Comparison of ENCODE assay signal across 10 mouse cellular contexts in genomic region chr15:102362648-102363047, GRCm38 (mm10). TPM values are rescaled to one million over a fixed set of nuclear protein-coding genes. Genes with fewer than 3 reads are reported as not detected.
A peak's percentile ranks its signal among the peaks of the same experiment; 100 is the strongest.
DNase-seq lines count a peak whose midpoint lies in the region; ATAC-seq and TF ChIP-seq lines count a peak whose summit lies in the region.
"Had no signal": no experiment of that assay in that cellular context is flagged by ENCODE, and none has a peak within 500 bp of the region (broad histone marks: within the 10 kb centered on the region; RNA-seq: fewer than 3 reads in every experiment).

No protein-coding gene starts in this region.

- H3K9me3 ChIP-seq in kidney, embryonic 16.5 days (ENCODE audit: low read length), result no peaks in the 10 kb centered on the region
- no peaks in the 10 kb centered on the region for H3K9me3 ChIP-seq in embryonic facial prominence, embryonic 13.5 days
- no peaks in the 10 kb centered on the region for H3K9me3 ChIP-seq in intestine, postnatal 0 days (ENCODE audit: control insufficient read depth)
- H3K9me3 ChIP-seq in midbrain, postnatal 0 days (ENCODE audit: low read length), result no peaks in the 10 kb centered on the region

- ATAC-seq in kidney, embryonic 16.5 days (ENCODE audit: low FRiP score, low TSS enrichment), result peak; percentile 49; the same call in 1 of the 2 replicates
- peak; percentile 33 for ATAC-seq in embryonic facial prominence, embryonic 13.5 days (ENCODE audit: insufficient number of reproducible peaks, insufficient read depth, low FRiP score, low TSS enrichment, low read depth)
- ATAC-seq in intestine, postnatal 0 days, result no peak
- ATAC-seq in midbrain, postnatal 0 days (ENCODE audit: low FRiP score), result no peak
- ATAC-seq in inflammation-experienced regulatory T-cells, adult 6 months, result no peak

- TF ChIP-seq CTCF in intestine, postnatal 0 days (IDR thresholded peaks at IDR 0.05; ENCODE audit: low read depth), result no peak
- no peak for TF ChIP-seq CTCF in midbrain, postnatal 0 days (IDR thresholded peaks at IDR 0.05)

- 4% methylated on average over 14 of the region's 14 CpGs for WGBS in kidney, embryonic 16.5 days
- 5% methylated on average over 14 of the region's 14 CpGs for WGBS in embryonic facial prominence, embryonic 13.5 days
- 23% methylated on average over 14 of the region's 14 CpGs for WGBS in intestine, postnatal 0 days
- WGBS in midbrain, postnatal 0 days, result 8% methylated on average over 13 of the region's 14 CpGs

- H3K27ac ChIP-seq in kidney, embryonic 16.5 days (ENCODE audit: low read length), result peak overlapping the region; percentile 59; the same call in 1 of the 2 replicates
- peak overlapping the region; percentile 85 for H3K27ac ChIP-seq in embryonic facial prominence, embryonic 13.5 days
- no peak overlapping the region for H3K27ac ChIP-seq in intestine, postnatal 0 days (ENCODE audit: low read depth, low read length)
- H3K27ac ChIP-seq in midbrain, postnatal 0 days (ENCODE audit: low read depth, low read length), result no peak overlapping the region

- H3K4me1 ChIP-seq in kidney, embryonic 16.5 days (ENCODE audit: insufficient read depth, low read length), result peaks cover 36% of the 10 kb centered on the region
- H3K4me1 ChIP-seq in embryonic facial prominence, embryonic 13.5 days, result peaks cover 56% of the 10 kb centered on the region
- H3K4me1 ChIP-seq in intestine, postnatal 0 days (replicated peaks; ENCODE audit: control insufficient read depth, insufficient read depth, low read length), result no peaks in the 10 kb centered on the region
- peaks cover 4% of the 10 kb centered on the region; the same call in 1 of the 2 replicates for H3K4me1 ChIP-seq in midbrain, postnatal 0 days (ENCODE audit: insufficient read depth, low read length)

- peak overlapping the region; percentile 26 for H3K4me3 ChIP-seq in kidney, embryonic 16.5 days (ENCODE audit: low read length)
- H3K4me3 ChIP-seq in embryonic facial prominence, embryonic 13.5 days, result peak overlapping the region; percentile 45
- no peak overlapping the region for H3K4me3 ChIP-seq in intestine, postnatal 0 days (ENCODE audit: low read depth, low read length)
- no peak overlapping the region for H3K4me3 ChIP-seq in midbrain, postnatal 0 days (ENCODE audit: low read depth, low read length)

- no peak for DNase-seq in kidney, adult 18-20 months
- DNase-seq in midbrain, postnatal 0 days (ENCODE audit: low spot score), result no peak
- DNase-seq in adrenal gland, postnatal 25 days, result no peak
- DNase-seq in frontal cortex, postnatal 36 days (ENCODE audit: low spot score in 2 of 2), result no peak
- DNase-seq: cerebellum, adult 2 months; layer of hippocampus, adult 9-11 months had no signal

- H3K4me2 ChIP-seq in kidney, embryonic 16.5 days (replicated peaks; ENCODE audit: low read depth, low read length), result peak overlapping the region; percentile 57
- H3K4me2 ChIP-seq in embryonic facial prominence, embryonic 13.5 days, result peak overlapping the region; percentile 63
- peak overlapping the region; percentile 43 for H3K4me2 ChIP-seq in intestine, postnatal 0 days (replicated peaks; ENCODE audit: low read depth)
- peak overlapping the region; percentile 28 for H3K4me2 ChIP-seq in midbrain, postnatal 0 days (ENCODE audit: low read depth, low read length, poor library complexity, severe bottlenecking)

- peak overlapping the region; percentile 68 for H3K9ac ChIP-seq in kidney, embryonic 16.5 days (replicated peaks; ENCODE audit: low read length)
- H3K9ac ChIP-seq in embryonic facial prominence, embryonic 13.5 days, result peak overlapping the region; percentile 67
- no peak overlapping the region for H3K9ac ChIP-seq in intestine, postnatal 0 days (ENCODE audit: low read depth, low read length)
- no peak overlapping the region for H3K9ac ChIP-seq in midbrain, postnatal 0 days (replicated peaks; ENCODE audit: low read length, poor library complexity, severe bottlenecking)

- H3K27me3 ChIP-seq in kidney, embryonic 16.5 days (ENCODE audit: insufficient read depth, low read length), result peaks cover 14% of the 10 kb centered on the region
- peaks cover 22% of the 10 kb centered on the region for H3K27me3 ChIP-seq in embryonic facial prominence, embryonic 13.5 days
- peaks cover 34% of the 10 kb centered on the region for H3K27me3 ChIP-seq in intestine, postnatal 0 days (replicated peaks; ENCODE audit: control insufficient read depth, insufficient read depth, low read length)
- H3K27me3 ChIP-seq in midbrain, postnatal 0 days (ENCODE audit: insufficient read depth, low read length), result peaks cover 20% of the 10 kb centered on the region

- H3K36me3 ChIP-seq in kidney, embryonic 16.5 days (ENCODE audit: insufficient read depth, low read length), result no peaks in the 10 kb centered on the region
- no peaks in the 10 kb centered on the region for H3K36me3 ChIP-seq in embryonic facial prominence, embryonic 13.5 days
- H3K36me3 ChIP-seq in intestine, postnatal 0 days (ENCODE audit: control insufficient read depth, insufficient read depth), result no peaks in the 10 kb centered on the region
- no peaks in the 10 kb centered on the region for H3K36me3 ChIP-seq in midbrain, postnatal 0 days (ENCODE audit: insufficient read depth, low read length)

RNA-seq across cellular contexts. Expression of gene Sp7, which starts 4.3 kb away (rescaled TPM):
- polyA plus RNA-seq in kidney, embryonic 16.5 days (2015; fragmentation: Nextera tagmentation; extraction: Ambion mirVana), result 1.2 and 1.3 TPM in 2 replicates
- polyA plus RNA-seq in embryonic facial prominence, embryonic 13.5 days (2015; fragmentation: Nextera tagmentation; extraction: Ambion mirVana), result 24.1 and 32.7 TPM in 2 replicates
- 0.07 and 0.14 TPM in 2 replicates for polyA plus RNA-seq in intestine, postnatal 0 days (2015; fragmentation: Nextera tagmentation; extraction: Ambion mirVana)
- 0.47 and 0.60 TPM in 2 replicates for total RNA-seq in midbrain, postnatal 0 days (2014; rRNA removed)
- 0.10 and 0.31 TPM in 2 replicates for polyA plus RNA-seq in midbrain, postnatal 0 days (2015; fragmentation: Nextera tagmentation; extraction: Ambion mirVana)
- 0.15 TPM in 1 of 2 replicates, not detected in the other for total RNA-seq in adrenal gland, postnatal 25 days (2021)
- polyA plus RNA-seq in inflammation-experienced regulatory T-cells, adult 6 months (2017; shearing (Covaris generic)), result not detected

RNA-seq across cellular contexts. Expression of gene Aaas, which starts 12.1 kb away (rescaled TPM):
- polyA plus RNA-seq in kidney, embryonic 16.5 days (2015; fragmentation: Nextera tagmentation; extraction: Ambion mirVana), result 89.2 and 91.7 TPM in 2 replicates
- polyA plus RNA-seq in embryonic facial prominence, embryonic 13.5 days (2015; fragmentation: Nextera tagmentation; extraction: Ambion mirVana), result 72.9 and 80.6 TPM in 2 replicates
- 15.0 and 16.8 TPM in 2 replicates for polyA plus RNA-seq in intestine, postnatal 0 days (2015; fragmentation: Nextera tagmentation; extraction: Ambion mirVana)
- 21.8 and 31.1 TPM in 2 replicates for total RNA-seq in midbrain, postnatal 0 days (2014; rRNA removed)
- polyA plus RNA-seq in midbrain, postnatal 0 days (2015; fragmentation: Nextera tagmentation; extraction: Ambion mirVana), result 30.1 and 32.8 TPM in 2 replicates
- 14.4 and 24.0 TPM in 2 replicates for total RNA-seq in adrenal gland, postnatal 25 days (2021)
- 10 to 100 TPM; 39.8 to 53.2 (median 43.1) TPM for polyA plus RNA-seq in inflammation-experienced regulatory T-cells, adult 6 months (2017; shearing (Covaris generic))

RNA-seq across cellular contexts. Expression of gene Myg1, which starts 31.1 kb away (rescaled TPM):
- polyA plus RNA-seq in kidney, embryonic 16.5 days (2015; fragmentation: Nextera tagmentation; extraction: Ambion mirVana), result 118 and 120 TPM in 2 replicates
- polyA plus RNA-seq in embryonic facial prominence, embryonic 13.5 days (2015; fragmentation: Nextera tagmentation; extraction: Ambion mirVana), result 109 TPM in 2 replicates
- 35.8 and 41.5 TPM in 2 replicates for polyA plus RNA-seq in intestine, postnatal 0 days (2015; fragmentation: Nextera tagmentation; extraction: Ambion mirVana)
- 63.1 and 69.1 TPM in 2 replicates for total RNA-seq in midbrain, postnatal 0 days (2014; rRNA removed)
- polyA plus RNA-seq in midbrain, postnatal 0 days (2015; fragmentation: Nextera tagmentation; extraction: Ambion mirVana), result 83.2 and 87.1 TPM in 2 replicates
- total RNA-seq in adrenal gland, postnatal 25 days (2021), result 72.4 and 77.8 TPM in 2 replicates
- 100 to 1,000 TPM; 102 to 153 (median 123) TPM for polyA plus RNA-seq in inflammation-experienced regulatory T-cells, adult 6 months (2017; shearing (Covaris generic))

RNA-seq across cellular contexts. Expression of gene Pfdn5, which starts 36.7 kb away (rescaled TPM):
- polyA plus RNA-seq in kidney, embryonic 16.5 days (2015; fragmentation: Nextera tagmentation; extraction: Ambion mirVana), result 376 and 377 TPM in 2 replicates
- polyA plus RNA-seq in embryonic facial prominence, embryonic 13.5 days (2015; fragmentation: Nextera tagmentation; extraction: Ambion mirVana), result 458 and 502 TPM in 2 replicates
- 339 and 341 TPM in 2 replicates for polyA plus RNA-seq in intestine, postnatal 0 days (2015; fragmentation: Nextera tagmentation; extraction: Ambion mirVana)
- total RNA-seq in midbrain, postnatal 0 days (2014; rRNA removed), result 145 and 153 TPM in 2 replicates
- polyA plus RNA-seq in midbrain, postnatal 0 days (2015; fragmentation: Nextera tagmentation; extraction: Ambion mirVana), result 525 and 567 TPM in 2 replicates
- 379 TPM in 2 replicates for total RNA-seq in adrenal gland, postnatal 25 days (2021)
- polyA plus RNA-seq in inflammation-experienced regulatory T-cells, adult 6 months (2017; shearing (Covaris generic)), result 1,000 to 10,000 TPM in 2 of 3 experiments, 100 to 1,000 TPM in 1; 936 to 1,841 (median 1,443) TPM

RNA-seq across cellular contexts. Expression of gene Sp1, which starts 43.3 kb away (rescaled TPM):
- 10.6 and 11.3 TPM in 2 replicates for polyA plus RNA-seq in kidney, embryonic 16.5 days (2015; fragmentation: Nextera tagmentation; extraction: Ambion mirVana)
- 12.3 and 14.1 TPM in 2 replicates for polyA plus RNA-seq in embryonic facial prominence, embryonic 13.5 days (2015; fragmentation: Nextera tagmentation; extraction: Ambion mirVana)
- polyA plus RNA-seq in intestine, postnatal 0 days (2015; fragmentation: Nextera tagmentation; extraction: Ambion mirVana), result 5.6 and 5.8 TPM in 2 replicates
- total RNA-seq in midbrain, postnatal 0 days (2014; rRNA removed), result 20.9 and 25.6 TPM in 2 replicates
- 2.2 and 2.8 TPM in 2 replicates for polyA plus RNA-seq in midbrain, postnatal 0 days (2015; fragmentation: Nextera tagmentation; extraction: Ambion mirVana)
- total RNA-seq in adrenal gland, postnatal 25 days (2021), result 49.9 and 82.8 TPM in 2 replicates
- polyA plus RNA-seq in inflammation-experienced regulatory T-cells, adult 6 months (2017; shearing (Covaris generic)), result 10 to 100 TPM; 19.1 to 23.3 (median 22.6) TPM

Comparison
In these comparisons a context has a peak if more than half of its experiments do, and no peak if none do; other contexts are left out.
1. ATAC-seq: peak in kidney, embryonic 16.5 days (single experiment) and embryonic facial prominence, embryonic 13.5 days (single experiment); none in intestine, postnatal 0 days (single experiment), midbrain, postnatal 0 days (single experiment) and inflammation-experienced regulatory T-cells, adult 6 months (single experiment).
2. H3K27ac ChIP-seq: peak in kidney, embryonic 16.5 days (single experiment) and embryonic facial prominence, embryonic 13.5 days (single experiment); none in intestine, postnatal 0 days (single experiment) and midbrain, postnatal 0 days (single experiment).
3. H3K4me3 ChIP-seq: peak in kidney, embryonic 16.5 days (single experiment) and embryonic facial prominence, embryonic 13.5 days (single experiment); none in intestine, postnatal 0 days (single experiment) and midbrain, postnatal 0 days (single experiment).
4. H3K9ac ChIP-seq: peak in kidney, embryonic 16.5 days (single experiment) and embryonic facial prominence, embryonic 13.5 days (single experiment); none in intestine, postnatal 0 days (single experiment) and midbrain, postnatal 0 days (single experiment).
5. RNA of gene Sp7, which starts 4.3 kb away (polyA plus RNA-seq): 24.1 to 32.7 TPM in embryonic facial prominence, embryonic 13.5 days; 1.2 to 1.3 TPM in kidney, embryonic 16.5 days, 0.07 to 0.14 TPM in intestine, postnatal 0 days, 0.10 to 0.31 TPM in midbrain, postnatal 0 days and not detected in inflammation-experienced regulatory T-cells, adult 6 months; every median in the first group is over 10 times any median in the second.
6. Peak in every context shown above with its lines, with median percentiles within 50 percentile points of each other: H3K4me2 ChIP-seq.